Mouse (Mus musculus) megakaryocyte, embryonic 14.5 days (primary cell): Measurements from ENCODE around the gene Gata2. TPM values are rescaled to one million over a fixed set of nuclear protein-coding genes. Genes with fewer than 3 reads are reported as not detected.
"Not testable (repeated sequence)": the region's sequence is repeated elsewhere in the genome, so short reads cannot be mapped to it uniquely, and the experiment has no call there.

ENCODE experiments used
- H3K27me3 ChIP-seq: replicated peaks from 2 replicates; pipeline ENCODE3; 2012; ENCODE audit warnings: inconsistent platforms
- H3K36me3 ChIP-seq: replicated peaks from 2 replicates; pipeline ENCODE3; 2012; ENCODE audit warnings: low read length, inconsistent platforms, mixed read lengths
- H3K4me1 ChIP-seq: 2 replicates; pipeline ENCODE4 v1.6.1; 2012; ENCODE audit warnings: inconsistent platforms
- H3K4me3 ChIP-seq: replicated peaks from 2 replicates; pipeline ENCODE3; 2012; ENCODE audit warnings: moderate library complexity, mild to moderate bottlenecking, inconsistent platforms
- H3K9me3 ChIP-seq: 2 replicates; pipeline ENCODE4 v1.6.1; 2012; ENCODE audit warnings: inconsistent platforms
- FLI1 ChIP-seq: IDR thresholded peaks from 2 replicates; pipeline ENCODE4 v1.6.1; 2012; ENCODE audit warnings: low read length, inconsistent platforms, mixed read lengths
- GATA1 ChIP-seq: IDR thresholded peaks from 3 replicates; pipeline ENCODE4 v1.6.1; 2012; ENCODE audit warnings: mixed read lengths, low read length, inconsistent platforms, borderline replicate concordance
- polyA plus RNA-seq: library from polyadenylated mRNA; stranded (reverse); fragments of >175 nt; gene quantifications from 2 replicates; pipeline ENCODE4 v1.2.3, GENCODE M21; 2012; ENCODE audit warnings: low replicate concordance; ENCODE audit not compliant: insufficient read depth

Gene Gata2
- 160 and 266 TPM in 2 replicates for polyA plus RNA-seq

- TF ChIP-seq FLI1: no peak
- no peak for TF ChIP-seq GATA1
- peak within 1 kb of the TSS; percentile 97 for H3K4me3 ChIP-seq
- peaks cover 89% of the 10 kb centered on the region for H3K27me3 ChIP-seq
- peaks cover 19% of the 10 kb centered on the region for H3K36me3 ChIP-seq
- peaks cover 78% of the 10 kb centered on the region for H3K4me1 ChIP-seq
- no peaks in the 10 kb centered on the region for H3K9me3 ChIP-seq
These were observed at the start of gene Gata2 for GRCm38 (mm10) chr6:88193433-88194052. Gene Gata2 (plus strand): TSS chr6:88193891.

- TF ChIP-seq GATA1 (no peak), FLI1 (no peak)
- Histone ChIP-seq H3K4me3 (no peak overlapping the region), H3K4me1 (peaks cover 28% of the 10 kb centered on the region), H3K36me3 (no peaks in the 10 kb centered on the region), H3K27me3 (peaks cover 57% of the 10 kb centered on the region), H3K9me3 (peaks cover 23% of the 10 kb centered on the region)
These were observed 47.9 kb upstream of the Gata2 start for GRCm38 (mm10) chr6:88145793-88146192.

- no peak overlapping the region for H3K4me3 ChIP-seq
These were observed 47.1 kb upstream of the Gata2 start for GRCm38 (mm10) chr6:88146576-88146975.

GRCm38 (mm10) chr6:88147411-88148003 is 46.2 kb upstream of the Gata2 start:
- Histone ChIP-seq H3K36me3 (no peaks in the 10 kb centered on the region), H3K27me3 (peaks cover 62% of the 10 kb centered on the region), H3K9me3 (peaks cover 24% of the 10 kb centered on the region), H3K4me1 (peaks cover 38% of the 10 kb centered on the region), H3K4me3 (no peak overlapping the region)
- TF ChIP-seq GATA1 (no peak), FLI1 (no peak)

More at GRCm38 (mm10) chr6:88146576-88146975, 47.1 kb upstream of the Gata2 start:
- peaks cover 32% of the 10 kb centered on the region for H3K4me1 ChIP-seq
- H3K36me3 ChIP-seq: no peaks in the 10 kb centered on the region
- H3K27me3 ChIP-seq: peaks cover 61% of the 10 kb centered on the region
- TF ChIP-seq GATA1 (no peak), FLI1 (no peak)
- peaks cover 28% of the 10 kb centered on the region for H3K9me3 ChIP-seq

GRCm38 (mm10) chr6:88151335-88151734 is 42.4 kb upstream of the Gata2 start:
- Histone ChIP-seq H3K9me3 (peaks cover 20% of the 10 kb centered on the region), H3K4me3 (no peak overlapping the region), H3K36me3 (no peaks in the 10 kb centered on the region), H3K4me1 (peaks cover 38% of the 10 kb centered on the region), H3K27me3 (peaks cover 71% of the 10 kb centered on the region)
- no peak for TF ChIP-seq FLI1
- no peak for TF ChIP-seq GATA1

GRCm38 (mm10) chr6:88152127-88152705 is 41.5 kb upstream of the Gata2 start:
- H3K36me3 ChIP-seq: no peaks in the 10 kb centered on the region
- peaks cover 36% of the 10 kb centered on the region for H3K4me1 ChIP-seq
- TF ChIP-seq FLI1 (no peak), GATA1 (no peak)
- peak overlapping the region; percentile 23 for H3K4me3 ChIP-seq
- peaks cover 67% of the 10 kb centered on the region for H3K27me3 ChIP-seq
- peaks cover 20% of the 10 kb centered on the region for H3K9me3 ChIP-seq

- TF ChIP-seq GATA1: no peak
- H3K27me3 ChIP-seq: peaks cover 61% of the 10 kb centered on the region
- H3K9me3 ChIP-seq: peaks cover 20% of the 10 kb centered on the region
- H3K4me3 ChIP-seq: no peak overlapping the region
- H3K36me3 ChIP-seq: no peaks in the 10 kb centered on the region
- peaks cover 29% of the 10 kb centered on the region for H3K4me1 ChIP-seq
These were observed 40.7 kb upstream of the Gata2 start for GRCm38 (mm10) chr6:88152979-88153378.

- H3K27me3 ChIP-seq: peaks cover 49% of the 10 kb centered on the region
- H3K4me3 ChIP-seq, H3K36me3 ChIP-seq: not testable (repeated sequence)
- H3K9me3 ChIP-seq: peaks cover 20% of the 10 kb centered on the region
- peaks cover 15% of the 10 kb centered on the region for H3K4me1 ChIP-seq
These were observed 38.1 kb upstream of the Gata2 start for GRCm38 (mm10) chr6:88155614-88156013.

- peaks cover 48% of the 10 kb centered on the region for H3K27me3 ChIP-seq
These were observed 34.9 kb upstream of the Gata2 start for GRCm38 (mm10) chr6:88158790-88159189.

GRCm38 (mm10) chr6:88166054-88166453 is 27.6 kb upstream of the Gata2 start:
- Histone ChIP-seq H3K27me3 (peaks cover 63% of the 10 kb centered on the region), H3K4me3 (no peak overlapping the region), H3K36me3 (no peaks in the 10 kb centered on the region), H3K9me3 (peaks cover 25% of the 10 kb centered on the region), H3K4me1 (peaks cover 10% of the 10 kb centered on the region; the same call in 1 of the 2 replicates)
- no peak for TF ChIP-seq FLI1
- TF ChIP-seq GATA1: no peak

More at GRCm38 (mm10) chr6:88158790-88159189, 34.9 kb upstream of the Gata2 start:
- Histone ChIP-seq H3K4me3 (no peak overlapping the region), H3K36me3 (no peaks in the 10 kb centered on the region), H3K9me3 (peaks cover 8% of the 10 kb centered on the region; the same call in 1 of the 2 replicates), H3K4me1 (peaks cover 17% of the 10 kb centered on the region)
- no peak for TF ChIP-seq FLI1
- no peak for TF ChIP-seq GATA1
